Mouse (Mus musculus) mesoderm, embryonic 11.5 days (tissue): Measurements from ENCODE around the gene Cyp2c39.
"Not testable (repeated sequence)": the region's sequence is repeated elsewhere in the genome, so short reads cannot be mapped to it uniquely, and the experiment has no call there.

Experiments used
- DNase-seq: peaks from one replicate; pipeline ENCODE4 v3.0.0-alpha.2; 2012; ENCODE audit warnings: low read depth, low spot score

Cyp2c39 gene

DNA sequence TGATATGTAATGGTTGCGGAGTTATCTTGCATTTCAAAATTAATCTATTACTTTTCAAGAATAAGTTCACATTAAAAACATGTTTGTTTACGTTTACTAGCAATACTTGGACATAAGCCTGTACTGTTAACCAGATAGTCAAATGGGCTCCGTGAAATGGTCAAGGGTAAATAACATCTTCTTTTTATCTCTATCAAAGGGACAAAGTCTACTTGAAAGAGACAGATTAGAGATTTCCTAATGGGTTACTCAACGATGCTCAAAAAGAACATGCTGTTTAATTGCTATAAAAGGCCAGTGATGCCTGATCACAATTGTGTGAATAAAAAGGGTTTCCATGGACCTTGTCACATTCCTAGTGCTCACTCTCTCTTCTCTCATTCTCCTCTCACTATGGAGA is at the start of gene Cyp2c39:
Gene Cyp2c39 (plus strand): TSS at position 329 of the 400 bp plus-strand sequence.
- no peak for DNase-seq

DNA sequence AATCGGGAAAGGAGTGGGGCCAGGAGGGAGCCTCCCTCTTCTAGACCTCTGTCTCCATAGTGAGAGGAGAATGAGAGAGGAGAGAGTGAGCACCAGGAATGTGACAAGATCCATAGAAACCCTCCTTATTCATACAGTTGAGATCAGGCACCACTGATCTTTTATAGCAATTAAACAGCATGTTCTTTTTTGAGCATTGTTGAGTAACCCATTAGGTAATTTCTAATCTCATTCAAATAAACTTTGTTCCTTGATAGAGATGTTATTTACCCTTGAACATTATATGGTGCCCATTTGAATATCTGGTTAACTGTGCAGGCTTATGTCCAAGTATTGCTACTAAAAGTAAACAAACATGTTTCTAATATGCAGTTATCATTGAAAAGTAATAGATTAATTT is 47.7 kb upstream of the Cyp2c39 start, which contains the start of gene Cyp2c38:
Gene Cyp2c38 (minus strand): TSS at position 135 of the 400 bp plus-strand sequence.
- no peak for DNase-seq

DNA sequence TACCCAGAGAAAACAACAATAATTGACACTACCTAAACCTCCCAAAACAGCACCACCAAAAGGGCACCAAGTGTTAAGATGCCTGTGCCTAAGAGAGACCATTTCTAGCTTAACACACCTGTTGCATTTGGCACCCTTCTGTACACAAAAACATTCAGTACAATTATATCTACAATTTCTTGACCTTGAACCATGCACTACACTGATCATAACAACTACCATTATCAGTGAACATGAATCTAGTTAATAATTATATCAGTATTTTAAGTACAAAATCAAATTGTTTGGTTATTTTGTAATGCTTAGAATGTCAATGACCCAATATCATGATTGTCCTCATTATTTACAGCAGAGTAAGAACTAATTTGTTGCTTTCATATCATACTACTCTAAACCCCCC is 46.7 kb upstream of the Cyp2c39 start:
- DNase-seq: no peak

DNA sequence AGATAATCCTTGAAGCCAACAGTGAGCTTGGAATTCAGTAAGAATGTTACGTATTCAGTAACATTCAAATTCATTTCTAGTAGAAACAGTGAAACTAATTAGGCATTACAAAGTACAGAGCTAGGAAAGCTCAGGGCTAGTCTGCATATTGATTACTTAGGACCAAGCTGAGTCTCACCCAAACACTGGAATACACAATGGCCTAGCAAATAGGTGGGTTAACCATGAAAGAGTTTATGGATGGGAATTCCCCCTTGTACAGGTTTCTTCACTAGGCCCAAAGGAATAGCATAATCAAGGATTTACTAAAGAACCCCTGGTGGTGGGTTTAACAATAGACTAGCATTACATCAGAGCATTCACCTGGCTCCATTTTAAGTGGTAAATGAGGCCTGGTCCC is 26.7 kb upstream of the Cyp2c39 start:
- DNase-seq: not testable (repeated sequence)

DNA sequence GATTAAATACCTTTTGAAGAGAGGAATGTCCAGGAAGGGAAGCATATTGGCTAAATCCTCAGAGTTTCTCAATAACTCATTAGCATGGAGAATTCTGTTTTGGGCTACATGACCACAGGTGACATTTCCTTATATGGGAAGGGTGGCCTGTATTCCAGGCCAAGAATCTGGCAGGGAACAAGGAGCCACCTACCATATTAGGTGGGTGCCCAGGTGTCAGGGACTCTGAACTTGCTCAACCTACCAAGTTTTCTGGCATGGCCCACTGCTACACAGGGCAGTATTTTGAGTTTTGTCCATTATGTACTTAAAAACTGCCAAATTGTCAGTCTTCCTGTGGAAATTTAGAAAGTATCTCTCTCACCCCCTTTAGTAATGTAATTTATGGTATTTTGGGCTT is 4.3 kb upstream of the Cyp2c39 start:
- no peak for DNase-seq

DNA sequence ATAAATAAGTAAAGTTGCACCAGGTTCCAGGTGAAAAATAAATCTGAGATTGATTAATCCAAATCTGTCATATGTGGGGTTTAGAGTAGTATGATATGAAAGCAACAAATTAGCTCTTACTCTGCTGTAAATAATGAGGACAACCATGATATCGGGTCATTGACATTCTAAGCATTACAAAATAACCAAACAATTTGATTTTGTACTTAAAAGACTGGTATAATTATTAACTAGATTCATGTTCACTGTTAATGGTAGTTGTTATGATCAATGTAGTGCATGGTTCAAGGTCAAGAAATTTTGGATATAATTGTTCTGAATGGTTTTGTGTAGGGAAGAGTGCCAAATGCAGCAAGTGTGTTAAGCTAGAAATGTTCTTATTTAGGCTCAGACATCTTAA is 1.1 kb upstream of the Cyp2c39 start:
- DNase-seq: no peak
